Mouse (Mus musculus): ENCODE data around the gene Pcsk1. TPM values are rescaled to one million over a fixed set of nuclear protein-coding genes. Genes with fewer than 3 reads are reported as not detected.

Gene Pcsk1
- total RNA-seq (2012; rRNA removed) (not detected in 2 replicates), total RNA-seq (2014; rRNA removed) (not detected in 2 replicates), polyA plus RNA-seq (2012; ENCODE audit: insufficient read length, low read depth) (not detected in 2 replicates)

DNA sequence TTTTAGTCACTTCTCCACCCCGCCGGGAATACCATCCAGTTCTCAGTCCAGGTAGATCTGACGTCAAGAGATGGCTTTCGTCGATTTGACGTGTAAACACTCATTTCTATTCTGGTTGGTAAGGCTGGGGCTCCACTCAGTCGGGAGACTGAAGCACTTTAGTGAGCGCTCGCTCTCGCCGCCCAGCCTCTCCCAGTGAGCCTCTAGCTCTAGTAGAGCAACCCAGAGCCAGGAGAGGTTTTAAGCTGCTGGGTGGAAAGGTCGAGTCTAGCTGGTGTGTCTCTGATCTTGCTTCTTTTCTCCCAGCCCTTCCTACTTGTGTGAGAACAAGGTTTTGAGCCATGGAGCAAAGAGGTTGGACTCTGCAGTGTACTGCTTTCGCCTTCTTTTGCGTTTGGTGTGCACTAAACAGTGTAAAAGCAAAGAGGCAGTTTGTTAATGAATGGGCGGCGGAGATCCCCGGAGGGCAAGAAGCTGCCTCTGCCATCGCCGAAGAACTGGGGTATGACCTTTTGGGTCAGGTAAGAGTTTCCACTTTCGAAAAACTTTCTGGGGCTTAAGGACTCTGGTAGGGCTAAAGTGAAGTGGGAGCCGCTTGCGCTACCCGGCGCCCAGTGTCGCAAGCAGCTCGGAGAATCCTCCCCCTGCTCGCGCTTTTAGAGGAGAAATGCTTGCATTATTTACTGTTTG lies at the start of gene Pcsk1:
Gene Pcsk1, plus strand, starts transcription at position 106 of the 690 bp plus-strand sequence.
- no peak within 1 kb of the TSS for H3K27ac ChIP-seq (ENCODE audit: insufficient read depth, low read depth)
- no peak for DNase-seq (ENCODE audit: extremely low read depth)
- dilution Hi-C loops (cut with MboI; ENCODE audit: extremely low pct_ligation_motif_present, extremely low pct_unique_long_range_greater_than_20kb, low sequenced_read_pairs) (no loop called here), in situ Hi-C loops (cut with MboI; ENCODE audit: low pct_ligation_motif_present, low pct_unique_long_range_greater_than_20kb, low sequenced_read_pairs) (no loop called here)
- TF ChIP-seq UBTF (IDR thresholded peaks at IDR 0.05; ENCODE audit: low read depth, low read length) = no peak
- TF ChIP-seq CTCF (conservative IDR thresholded peaks at IDR 0.05 in 1 of 2, IDR thresholded peaks at IDR 0.05 in 1 of 2; ENCODE audit: low read depth in 2 of 2, low read length in 2 of 2) = no peak
- no peak for TF ChIP-seq POLR2A (IDR thresholded peaks at IDR 0.05; ENCODE audit: low read depth, low read length)
- TF ChIP-seq HCFC1 (IDR thresholded peaks at IDR 0.05; ENCODE audit: low read depth, low read length) = no peak
- TF ChIP-seq ZC3H11A (IDR thresholded peaks at IDR 0.05; ENCODE audit: low read depth, low read length) = no peak
- no peak for TF ChIP-seq ETS1 (conservative IDR thresholded peaks at IDR 0.05; ENCODE audit: low read depth, low read length)
- no peak for TF ChIP-seq RCOR1 (conservative IDR thresholded peaks at IDR 0.05; ENCODE audit: low read depth, low read length)
- TF ChIP-seq SIN3A (IDR thresholded peaks at IDR 0.05; ENCODE audit: low read length) = no peak
- no peak for TF ChIP-seq NRF1 (IDR thresholded peaks at IDR 0.05; ENCODE audit: low read depth, low read length)
- TF ChIP-seq ZKSCAN1 (IDR thresholded peaks at IDR 0.05; ENCODE audit: borderline replicate concordance, low read depth, low read length) = no peak
- no peak for TF ChIP-seq POLR2AphosphoS2 (IDR thresholded peaks at IDR 0.05; ENCODE audit: low read depth, low read length)
- TF ChIP-seq NELFE (IDR thresholded peaks at IDR 0.05; ENCODE audit: low read depth, low read length) = no peak
- TF ChIP-seq CHD1 (IDR thresholded peaks at IDR 0.05; ENCODE audit: low read depth, low read length) = no peak
- no peak for TF ChIP-seq MXI1 (IDR thresholded peaks at IDR 0.05; ENCODE audit: low read depth, low read length)
- no peak for TF ChIP-seq CHD2 (IDR thresholded peaks at IDR 0.05; ENCODE audit: low read length)
- TF ChIP-seq JUND (conservative IDR thresholded peaks at IDR 0.05; ENCODE audit: low read depth, low read length) = no peak
- no peak for TF ChIP-seq MAX (IDR thresholded peaks at IDR 0.05; ENCODE audit: low read length)
- TF ChIP-seq ELF1 (IDR thresholded peaks at IDR 0.05; ENCODE audit: low read depth, low read length) = no peak
- no peak for TF ChIP-seq TBP (conservative IDR thresholded peaks at IDR 0.05; ENCODE audit: low read depth, low read length)
- H3K4me2 ChIP-seq (ENCODE audit: insufficient read depth, low read depth, poor library complexity, severe bottlenecking) = peak within 1 kb of the TSS; percentile 85
- no peaks in the 10 kb centered on the region for H3K27me3 ChIP-seq (replicated peaks)
- H3K9ac ChIP-seq (ENCODE audit: insufficient read depth, low read depth) = no peak within 1 kb of the TSS; the same call in 1 of the 2 replicates
- no peaks in the 10 kb centered on the region for H3K36me3 ChIP-seq (replicated peaks in 1 of 2; ENCODE audit: control insufficient read depth in 1 of 2, insufficient read depth in 1 of 2, low read length in 1 of 2)
- H3K4me1 ChIP-seq (ENCODE audit: control insufficient read depth in 1 of 2, insufficient read depth in 2 of 2) = 0 out of 4 replicates have a peak, but pooled peaks cover 0 to 4% of the 10 kb centered on the region in 2 experiments
- H3K79me2 ChIP-seq (replicated peaks; ENCODE audit: control insufficient read depth, extremely low read depth, insufficient read depth, poor library complexity, severe bottlenecking) = no peaks in the 10 kb centered on the region
- H3K9me3 ChIP-seq (replicated peaks; ENCODE audit: low read length) = no peaks in the 10 kb centered on the region
- H3K4me3 ChIP-seq (replicated peaks in 1 of 3; ENCODE audit: low read depth in 2 of 3, low read length in 2 of 3, poor library complexity in 1 of 3) = peak within 1 kb of the TSS in 2 of 3 experiments; percentile 29 to 37

GRCm38 (mm10) chr13:75058818-75059217 lies 30.8 kb upstream of the Pcsk1 start:
- Histone ChIP-seq H3K27ac (ENCODE audit: insufficient read depth, low read depth) (no peak overlapping the region), H3K36me3 (replicated peaks in 1 of 2; ENCODE audit: control insufficient read depth in 1 of 2, insufficient read depth in 1 of 2, low read length in 1 of 2) (no peaks in the 10 kb centered on the region), H3K79me2 (replicated peaks; ENCODE audit: control insufficient read depth, extremely low read depth, insufficient read depth, poor library complexity, severe bottlenecking) (no peaks in the 10 kb centered on the region), H3K9ac (ENCODE audit: insufficient read depth, low read depth) (no peak overlapping the region), H3K9me3 (replicated peaks; ENCODE audit: low read length) (no peaks in the 10 kb centered on the region), H3K4me2 (ENCODE audit: insufficient read depth, low read depth, poor library complexity, severe bottlenecking) (no peak overlapping the region), H3K4me1 (ENCODE audit: control insufficient read depth in 1 of 2, insufficient read depth in 2 of 2) (peaks cover 0 to 2% of the 10 kb centered on the region in 2 experiments; a peak in 1 of 4 replicates), H3K27me3 (replicated peaks) (no peaks in the 10 kb centered on the region), H3K4me3 (replicated peaks in 1 of 3; ENCODE audit: low read depth in 2 of 3, low read length in 2 of 3, poor library complexity in 1 of 3) (no peak overlapping the region)
- TF ChIP-seq USF2 (conservative IDR thresholded peaks at IDR 0.05; ENCODE audit: low read depth, low read length) (no peak), RCOR1 (conservative IDR thresholded peaks at IDR 0.05; ENCODE audit: low read depth, low read length) (no peak), BHLHE40 (IDR thresholded peaks at IDR 0.05; ENCODE audit: low read depth, low read length) (no peak), GABPA (IDR thresholded peaks at IDR 0.05; ENCODE audit: insufficient replicate concordance, low read depth, low read length) (no peak), ZKSCAN1 (IDR thresholded peaks at IDR 0.05; ENCODE audit: borderline replicate concordance, low read depth, low read length) (no peak), MAX (IDR thresholded peaks at IDR 0.05; ENCODE audit: low read length) (no peak), SMC3 (IDR thresholded peaks at IDR 0.05; ENCODE audit: low read depth, low read length) (no peak), MEF2A (IDR thresholded peaks at IDR 0.05; ENCODE audit: borderline replicate concordance, low read depth, low read length) (no peak), MYC (IDR thresholded peaks at IDR 0.05; ENCODE audit: low read depth, low read length) (no peak)
- no peak for DNase-seq (ENCODE audit: extremely low read depth)
- dilution Hi-C loops (cut with MboI; ENCODE audit: extremely low pct_ligation_motif_present, extremely low pct_unique_long_range_greater_than_20kb, low sequenced_read_pairs) (no loop called here), in situ Hi-C loops (cut with MboI; ENCODE audit: low pct_ligation_motif_present, low pct_unique_long_range_greater_than_20kb, low sequenced_read_pairs) (no loop called here)

Measured in CH12.LX (cell line).